Mouse (Mus musculus) lung, postnatal 25 days (tissue): ENCODE results near the gene Synpo2l.
"Not testable (repeated sequence)": the region's sequence is repeated elsewhere in the genome, so short reads cannot be mapped to it uniquely, and the experiment has no call there.

Experiments
- DNase-seq: peaks from one replicate; pipeline ENCODE4 v3.0.0; 2022; ENCODE audit warnings: low spot score

Synpo2l gene

GRCm38 (mm10) chr14:20668154-20668810, at the start of gene Synpo2l:
Gene Synpo2l (minus strand): TSS chr14:20668354.
- no peak for DNase-seq

- DNase-seq = no peak
Measured at GRCm38 (mm10) chr14:20713832-20714231, 45.7 kb upstream of the Synpo2l start.

GRCm38 (mm10) chr14:20708239-20708638, 40.1 kb upstream of the Synpo2l start:
- DNase-seq = no peak

GRCm38 (mm10) chr14:20707201-20708190, 39.3 kb upstream of the Synpo2l start, which contains the start of gene Zswim8:
Gene Zswim8 (plus strand): TSS chr14:20707552.
- peak; percentile 90 for DNase-seq

- DNase-seq = not testable (repeated sequence)
Measured at GRCm38 (mm10) chr14:20703461-20703860, 35.3 kb upstream of the Synpo2l start.

GRCm38 (mm10) chr14:20702741-20703381, 34.7 kb upstream of the Synpo2l start, which contains the start of gene Chchd1:
Gene Chchd1 (plus strand): TSS chr14:20703006.
- peak; percentile 90 for DNase-seq

- DNase-seq = no peak
Measured at GRCm38 (mm10) chr14:20702096-20702740, 34.1 kb upstream of the Synpo2l start.

GRCm38 (mm10) chr14:20701554-20701953, 33.4 kb upstream of the Synpo2l start:
- DNase-seq = no peak

- DNase-seq = no peak
Measured at GRCm38 (mm10) chr14:20700362-20700761, 32.2 kb upstream of the Synpo2l start.

GRCm38 (mm10) chr14:20698515-20698914, 30.4 kb upstream of the Synpo2l start:
- DNase-seq = no peak

GRCm38 (mm10) chr14:20696986-20697385, 28.8 kb upstream of the Synpo2l start:
- DNase-seq = peak; percentile 53

GRCm38 (mm10) chr14:20695761-20696520, 27.8 kb upstream of the Synpo2l start:
- DNase-seq = no peak

- peak; percentile 89 for DNase-seq
Measured at GRCm38 (mm10) chr14:20694884-20695760, 27.0 kb upstream of the Synpo2l start, which contains the start of gene Fut11. Gene Fut11 (plus strand): TSS chr14:20694968.

GRCm38 (mm10) chr14:20694185-20694883, 26.2 kb upstream of the Synpo2l start:
- DNase-seq = no peak

GRCm38 (mm10) chr14:20693589-20694101, 25.5 kb upstream of the Synpo2l start:
- no peak for DNase-seq

- DNase-seq = no peak
Measured at GRCm38 (mm10) chr14:20691772-20692171, 23.6 kb upstream of the Synpo2l start.

GRCm38 (mm10) chr14:20689009-20689408, 20.9 kb upstream of the Synpo2l start:
- DNase-seq = no peak

GRCm38 (mm10) chr14:20686576-20686975, 18.4 kb upstream of the Synpo2l start:
- no peak for DNase-seq

- peak; percentile 50 for DNase-seq
Measured at GRCm38 (mm10) chr14:20682498-20682897, 14.3 kb upstream of the Synpo2l start.
